Mouse (Mus musculus) heart, embryonic 15.5 days (tissue): ENCODE data around the gene Foxk2. TPM values are rescaled to one million over a fixed set of nuclear protein-coding genes. Genes with fewer than 3 reads are reported as not detected.
A peak's percentile ranks its signal among the peaks of the same experiment; 100 is the strongest.

Experiments
- ATAC-seq: fragments of 200-750 bp; cut with Nextera tagmentation; replicated peaks from 2 replicates; pipeline ENCODE4 v1.8.0; 2017; ENCODE audit warnings: low read depth, moderate TSS enrichment; ENCODE audit not compliant: insufficient number of reproducible peaks, insufficient read depth, low FRiP score
- H3K27ac ChIP-seq: fragments of 300-500 bp; sonication (generic); 2 replicates; pipeline ENCODE4 v1.5.1; 2015; ENCODE audit warnings: mild to moderate bottlenecking, inconsistent platforms
- H3K27me3 ChIP-seq: fragments of 300-500 bp; sonication (generic); 2 replicates; pipeline ENCODE4 v1.6.1; 2015; ENCODE audit warnings: inconsistent platforms
- H3K36me3 ChIP-seq: fragments of 300-500 bp; sonication (generic); 2 replicates; pipeline ENCODE4 v1.6.1; 2015; ENCODE audit warnings: mild to moderate bottlenecking, inconsistent platforms
- H3K4me1 ChIP-seq: fragments of 300-500 bp; sonication (generic); replicated peaks from 2 replicates; pipeline ENCODE4 v1.6.1; 2015; ENCODE audit warnings: inconsistent platforms
- H3K4me2 ChIP-seq: fragments of 300-500 bp; sonication (generic); 2 replicates; pipeline ENCODE4 v1.6.1; 2015; ENCODE audit warnings: inconsistent platforms, mild to moderate bottlenecking, moderate library complexity
- H3K4me3 ChIP-seq: fragments of 300-500 bp; sonication (generic); 2 replicates; pipeline ENCODE4 v1.5.1; 2015; ENCODE audit warnings: mild to moderate bottlenecking, inconsistent platforms
- H3K9ac ChIP-seq: fragments of 300-500 bp; sonication (generic); 2 replicates; pipeline ENCODE4 v1.6.1; 2015; ENCODE audit warnings: mild to moderate bottlenecking, inconsistent platforms
- H3K9me3 ChIP-seq: fragments of 300-500 bp; sonication (generic); replicated peaks from 2 replicates; pipeline ENCODE4 v1.6.1; 2016; ENCODE audit warnings: inconsistent platforms
- WGBS: fragments of 180-500 bp; shearing (Covaris S2); methylation state at CpG from one replicate; pipeline ENCODE4 v1.1.7; 2015; ENCODE audit warnings: mixed read lengths; 5-methylcytosine and 5-hydroxymethylcytosine counted together
- polyA plus RNA-seq: library from polyadenylated mRNA; unstranded; fragments of >200 nt; fragmentation: Nextera tagmentation; extraction: Ambion mirVana; gene quantifications from 2 replicates; pipeline ENCODE4 v1.2.1, GENCODE M21; 2015

Gene Foxk2
- polyA plus RNA-seq, 1 experiment from 2014 or later = 5.7 TPM

DNA sequence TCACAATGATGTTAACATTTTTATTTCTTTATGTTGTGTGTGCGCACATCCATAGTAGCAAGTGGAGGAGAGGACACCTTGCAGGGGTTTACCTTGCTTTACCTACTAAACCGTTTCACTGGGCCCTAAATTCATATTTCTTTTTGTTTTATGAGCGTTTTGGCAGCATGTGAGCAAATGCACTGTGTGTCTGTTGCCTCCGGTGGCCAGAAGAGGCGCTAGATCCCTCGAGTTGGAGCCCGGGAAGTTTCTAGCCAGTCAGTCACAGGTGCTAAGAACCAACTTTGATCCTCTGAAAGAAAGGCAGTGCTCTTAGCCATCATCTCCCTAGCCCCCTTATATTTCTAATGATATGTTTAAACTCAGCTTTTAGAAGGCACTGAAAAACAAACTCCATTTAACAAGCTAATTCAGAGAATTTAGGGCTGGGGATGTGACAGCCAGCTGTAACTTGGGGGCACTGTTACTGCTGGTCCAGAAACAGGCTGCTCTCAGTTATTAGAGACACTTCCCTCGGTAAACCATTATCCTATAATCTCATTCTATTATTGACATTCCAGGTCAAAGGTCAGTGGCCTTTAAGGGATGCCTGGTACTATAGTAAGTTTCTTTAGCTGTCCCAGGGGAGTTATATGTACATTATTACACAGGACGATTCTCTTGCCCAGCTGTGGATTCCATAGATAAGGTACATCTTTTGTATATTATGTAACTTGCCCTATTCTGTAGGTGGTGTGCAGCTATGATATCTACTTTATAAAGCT is 24.1 kb upstream of the Foxk2 start:
- H3K4me2 ChIP-seq = peak overlapping the region; percentile 64
- WGBS = 30% methylated on average over 9 of the region's 9 CpGs
- no peak overlapping the region for H3K9ac ChIP-seq
- H3K27ac ChIP-seq = peak overlapping the region; percentile 100
- no peak overlapping the region for H3K4me3 ChIP-seq
- no peak for ATAC-seq
- no peaks in the 10 kb centered on the region for H3K9me3 ChIP-seq
- peaks cover 43% of the 10 kb centered on the region for H3K4me1 ChIP-seq
- H3K36me3 ChIP-seq = 0 out of 2 replicates have a peak, but pooled peaks cover 12% of the 10 kb centered on the region
- no peaks in the 10 kb centered on the region for H3K27me3 ChIP-seq

DNA sequence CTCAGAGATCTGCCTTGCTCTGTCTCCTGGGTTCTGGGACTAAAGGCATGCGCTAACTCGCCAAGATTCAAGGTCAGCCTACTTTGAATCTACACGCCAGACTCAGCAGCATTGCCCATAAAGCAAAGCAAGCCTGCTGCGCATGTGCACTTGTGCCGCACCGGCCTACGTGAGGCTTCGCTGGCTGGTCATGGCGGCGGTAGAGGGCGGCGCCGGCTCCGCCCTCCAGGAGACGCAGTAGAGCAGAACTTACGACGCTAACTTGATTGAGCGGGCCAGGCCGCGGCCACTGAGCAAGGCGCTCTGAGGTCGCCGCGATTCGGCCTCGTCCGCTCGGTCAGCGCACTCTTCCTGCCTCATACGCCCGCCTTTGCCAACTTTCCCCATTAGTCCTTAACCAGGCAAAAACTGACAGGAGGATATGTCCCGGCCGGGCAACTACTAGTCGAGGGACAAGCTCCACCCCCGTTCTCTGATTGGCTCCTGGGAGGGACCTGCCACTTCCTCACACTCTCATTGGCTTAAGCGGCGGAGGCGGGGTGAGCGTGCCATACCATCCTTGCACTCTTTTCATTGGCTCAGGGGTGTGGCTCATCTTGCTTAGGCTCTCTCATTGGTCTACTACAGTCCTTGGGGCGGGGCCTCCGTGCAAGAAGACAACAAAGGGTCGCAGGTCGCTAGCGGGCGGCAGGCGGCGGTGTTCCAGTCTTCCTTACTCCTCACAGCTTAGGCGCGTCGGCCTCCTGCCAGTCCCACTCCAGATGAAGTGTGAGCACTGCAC is 23.0 kb upstream of the Foxk2 start, which contains the start of gene Narf:
Gene Narf (plus strand): TSS at position 690 of the 781 bp plus-strand sequence.
- ATAC-seq = peak; percentile 99

DNA sequence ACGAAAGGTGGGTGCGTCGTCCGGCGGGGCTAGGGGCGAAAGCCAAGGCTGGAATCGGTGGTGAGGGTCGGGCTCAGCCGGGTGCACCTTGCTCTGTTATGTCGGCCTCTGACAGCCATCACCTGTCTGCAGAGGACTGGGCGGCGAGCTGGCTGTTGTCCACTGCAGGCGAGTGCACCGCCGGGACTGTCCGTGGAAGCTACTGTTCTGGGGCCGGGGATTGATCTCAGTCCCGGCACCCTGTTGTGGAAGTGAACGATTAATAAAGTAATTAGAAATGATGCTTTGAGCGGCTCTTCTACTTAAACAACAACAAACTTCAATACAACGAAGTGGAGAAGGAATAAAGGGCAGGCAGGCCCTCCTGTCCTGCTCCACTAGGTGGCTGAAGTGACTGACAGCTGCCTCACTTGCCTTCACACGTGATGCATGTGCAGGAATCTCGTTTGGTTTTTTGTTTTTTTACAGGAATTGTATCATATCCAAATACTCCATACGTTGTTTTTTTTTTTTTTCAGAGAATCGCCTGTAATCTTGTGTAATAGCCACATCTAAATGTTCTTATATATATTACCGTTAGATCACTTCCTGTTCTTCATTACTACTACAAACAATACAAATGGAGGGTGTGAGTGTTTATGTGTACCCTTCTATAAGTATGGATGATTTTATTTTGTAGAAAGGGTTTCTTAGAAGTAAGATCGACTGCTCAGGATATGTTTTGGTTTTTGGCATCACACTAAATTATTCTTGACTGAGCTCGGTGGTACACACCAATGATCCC is 22.3 kb upstream of the Foxk2 start:
- H3K9ac ChIP-seq = peak overlapping the region; percentile 81
- H3K9me3 ChIP-seq = no peaks in the 10 kb centered on the region
- 3% methylated on average over 28 of the region's 28 CpGs for WGBS
- ATAC-seq = peak; percentile 35
- peaks cover 26% of the 10 kb centered on the region for H3K36me3 ChIP-seq
- peaks cover 34% of the 10 kb centered on the region for H3K4me1 ChIP-seq
- H3K27ac ChIP-seq = peak overlapping the region; percentile 100
- H3K4me3 ChIP-seq = peak overlapping the region; percentile 85
- H3K4me2 ChIP-seq = peak overlapping the region; percentile 63
- H3K27me3 ChIP-seq = no peaks in the 10 kb centered on the region

More for the DNA sequence above, 23.0 kb upstream of the Foxk2 start, which contains the start of gene Narf:
- under 1% methylated on average over 50 of the region's 50 CpGs for WGBS
- H3K4me3 ChIP-seq = peak within 1 kb of the TSS; percentile 85
- peak within 1 kb of the TSS; percentile 64 for H3K4me2 ChIP-seq
- peaks cover 19% of the 10 kb centered on the region for H3K36me3 ChIP-seq
- H3K27me3 ChIP-seq = no peaks in the 10 kb centered on the region
- H3K9me3 ChIP-seq = no peaks in the 10 kb centered on the region
- H3K9ac ChIP-seq = peak within 1 kb of the TSS; percentile 81
- peaks cover 38% of the 10 kb centered on the region for H3K4me1 ChIP-seq
- H3K27ac ChIP-seq = peak within 1 kb of the TSS; percentile 100

DNA sequence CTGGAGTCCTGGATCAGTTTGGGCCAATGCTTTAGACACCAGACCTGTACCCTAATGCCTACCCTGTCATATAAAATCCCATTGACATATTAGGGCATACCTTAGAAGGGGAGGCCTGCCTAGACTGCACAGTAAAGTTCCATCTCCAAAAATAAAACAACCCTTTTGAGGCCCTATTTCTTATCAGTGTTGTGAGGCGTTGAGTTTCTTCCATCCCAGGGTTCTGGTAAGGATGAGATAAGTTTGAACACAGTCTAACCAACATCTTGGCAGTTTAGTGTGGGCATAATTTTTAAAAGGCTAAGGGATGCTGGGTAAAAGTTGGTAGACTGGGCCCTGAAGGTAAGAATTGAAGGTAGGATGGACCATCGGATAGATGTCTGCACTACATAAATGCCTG is 20.1 kb upstream of the Foxk2 start:
- H3K9me3 ChIP-seq = no peaks in the 10 kb centered on the region
- H3K27me3 ChIP-seq = no peaks in the 10 kb centered on the region
- 66% methylated on average over 2 of the region's 2 CpGs for WGBS
- no peak for ATAC-seq
- H3K9ac ChIP-seq = no peak overlapping the region; the same call in 1 of the 2 replicates
- H3K27ac ChIP-seq = 0 out of 2 replicates have a peak overlapping the region, but pooled peaks have one; percentile 7
- H3K4me3 ChIP-seq = no peak overlapping the region
- H3K4me2 ChIP-seq = peak overlapping the region; percentile 16; the same call in 1 of the 2 replicates
- H3K36me3 ChIP-seq = peaks cover 46% of the 10 kb centered on the region
- peaks cover 30% of the 10 kb centered on the region for H3K4me1 ChIP-seq

DNA sequence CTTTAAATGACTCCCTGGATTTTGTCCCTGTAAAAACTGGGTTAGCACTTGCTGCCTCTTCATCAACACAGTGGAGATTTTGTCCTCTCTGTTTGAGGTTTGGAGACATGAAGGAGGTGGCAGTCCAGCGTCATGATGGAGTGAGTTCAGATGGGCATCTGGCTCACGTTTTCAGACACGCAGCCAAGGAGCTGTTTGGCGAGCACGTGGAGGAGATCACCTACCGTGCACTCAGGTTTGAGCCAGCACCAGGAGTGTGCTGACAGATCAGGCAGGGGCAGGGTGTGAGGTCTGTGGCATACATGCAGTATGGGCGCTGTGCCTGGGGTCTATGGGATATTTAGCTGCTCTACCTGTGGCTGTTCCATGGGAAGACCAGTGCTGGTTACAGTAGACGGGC is 9.6 kb upstream of the Foxk2 start:
- no peaks in the 10 kb centered on the region for H3K9me3 ChIP-seq
- H3K36me3 ChIP-seq = peaks cover 98% of the 10 kb centered on the region
- 76% methylated on average over 8 of the region's 8 CpGs for WGBS
- H3K9ac ChIP-seq = no peak overlapping the region
- H3K27ac ChIP-seq = no peak overlapping the region
- H3K4me1 ChIP-seq = no peaks in the 10 kb centered on the region
- no peak overlapping the region for H3K4me2 ChIP-seq
- ATAC-seq = no peak
- H3K27me3 ChIP-seq = no peaks in the 10 kb centered on the region
- H3K4me3 ChIP-seq = no peak overlapping the region

DNA sequence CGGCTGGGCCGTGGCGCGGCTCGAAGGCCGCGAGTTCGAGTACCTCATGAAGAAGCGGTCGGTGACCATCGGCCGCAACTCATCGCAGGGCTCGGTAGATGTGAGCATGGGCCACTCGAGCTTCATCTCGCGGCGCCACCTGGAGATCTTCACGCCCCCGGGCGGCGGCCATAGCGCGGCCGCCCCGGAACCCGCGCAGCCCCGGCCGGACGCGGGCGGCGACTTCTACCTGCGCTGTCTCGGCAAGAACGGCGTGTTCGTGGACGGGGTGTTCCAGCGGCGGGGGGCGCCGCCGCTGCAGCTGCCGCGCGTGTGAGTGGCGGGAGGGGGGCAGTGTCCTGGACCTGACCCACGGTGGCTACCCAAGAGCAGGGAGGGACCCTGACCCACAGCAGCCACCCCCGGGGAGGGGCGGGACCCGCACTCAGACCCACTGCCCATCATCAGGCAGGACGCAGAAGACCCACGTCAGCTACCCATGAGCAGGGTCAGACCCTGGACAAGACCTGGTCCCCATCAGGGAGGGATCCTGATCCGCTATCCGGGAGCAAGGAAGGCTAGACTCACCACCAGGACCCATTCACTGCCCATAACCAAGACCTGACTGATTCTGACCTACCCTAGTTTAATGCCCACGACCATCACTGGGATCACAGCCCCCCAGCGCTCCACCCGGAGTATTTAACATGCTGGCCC is 569 bp downstream of the Foxk2 start:
- H3K4me1 ChIP-seq = peaks cover 19% of the 10 kb centered on the region
- peaks cover 14% of the 10 kb centered on the region for H3K36me3 ChIP-seq
- H3K27me3 ChIP-seq = no peaks in the 10 kb centered on the region
- H3K27ac ChIP-seq = peak overlapping the region; percentile 78
- peak overlapping the region; percentile 98 for H3K9ac ChIP-seq
- H3K9me3 ChIP-seq = no peaks in the 10 kb centered on the region
- WGBS = under 1% methylated on average over 60 of the region's 60 CpGs
- ATAC-seq = peak; percentile 7; the same call in 1 of the 2 replicates
- peak overlapping the region; percentile 90 for H3K4me2 ChIP-seq
- H3K4me3 ChIP-seq = peak overlapping the region; percentile 98

DNA sequence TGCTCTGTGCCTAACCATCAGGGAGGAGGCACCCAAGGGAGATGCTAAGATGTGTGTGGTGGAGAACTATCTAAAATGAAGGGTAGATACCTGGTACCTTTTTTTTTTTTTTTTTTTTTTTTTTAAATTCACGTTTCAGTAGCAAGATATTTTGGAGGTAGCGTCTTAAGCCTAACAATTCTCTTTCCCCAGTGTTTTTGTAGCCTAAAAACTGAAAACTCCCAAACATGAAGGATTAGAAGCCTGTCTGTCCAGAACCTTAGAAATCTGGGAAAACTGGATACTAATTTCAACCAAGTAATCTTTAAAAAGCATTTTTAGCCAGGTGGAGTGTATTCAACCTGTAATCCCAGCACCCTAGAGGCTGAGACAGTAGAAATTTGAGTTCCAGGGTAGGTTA is 1.3 kb downstream of the Foxk2 start:
- WGBS = 34% methylated on average over 2 of the region's 2 CpGs
- Histone ChIP-seq H3K4me1 (peaks cover 19% of the 10 kb centered on the region), H3K27me3 (no peaks in the 10 kb centered on the region), H3K36me3 (peaks cover 7% of the 10 kb centered on the region; the same call in 1 of the 2 replicates), H3K27ac (no peak overlapping the region), H3K9me3 (no peaks in the 10 kb centered on the region), H3K4me3 (peak overlapping the region; percentile 98), H3K4me2 (peak overlapping the region; percentile 90), H3K9ac (peak overlapping the region; percentile 98)
- no peak for ATAC-seq

DNA sequence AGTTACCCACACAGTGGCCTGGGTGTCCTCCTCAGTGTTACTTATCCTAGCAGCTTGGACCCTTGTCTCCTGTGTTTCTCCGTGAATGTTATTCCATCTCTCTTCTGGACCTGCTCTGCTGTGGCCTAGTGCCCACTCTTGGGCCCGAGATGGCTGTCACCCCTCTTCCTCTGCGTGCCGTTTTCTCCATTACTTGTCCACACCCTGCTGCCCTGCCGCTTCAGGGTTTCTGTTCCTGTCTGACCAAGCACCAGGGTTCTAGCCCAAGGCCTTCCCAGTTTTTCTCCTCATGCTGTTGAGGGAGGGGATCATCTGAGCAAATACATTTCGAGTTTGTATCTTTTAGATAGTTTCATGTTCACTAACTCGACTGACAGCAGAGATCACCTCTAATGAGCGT is 17.7 kb downstream of the Foxk2 start:
- no peaks in the 10 kb centered on the region for H3K9me3 ChIP-seq
- 76% methylated on average over 8 of the region's 8 CpGs for WGBS

DNA sequence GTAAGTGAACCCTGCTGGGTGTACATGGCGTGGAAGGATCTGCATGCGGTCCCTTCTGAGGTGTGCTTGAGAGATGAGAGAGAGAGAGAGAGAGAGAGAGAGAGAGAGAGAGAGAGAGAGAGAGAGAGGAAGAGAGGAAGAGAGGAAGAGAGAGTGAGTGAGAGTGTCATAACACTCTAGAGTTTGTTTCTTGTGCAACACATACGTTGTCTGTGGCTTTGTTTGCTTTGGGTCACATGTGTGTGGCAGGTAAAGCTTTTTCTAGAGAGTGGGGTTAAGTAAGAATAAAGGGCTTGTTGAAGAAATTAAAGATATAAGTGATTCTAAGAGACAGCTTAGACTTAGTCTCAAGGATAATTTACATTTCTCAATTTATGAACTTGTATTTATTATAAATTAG is 18.2 kb downstream of the Foxk2 start:
- Histone ChIP-seq H3K4me1 (peaks cover 29% of the 10 kb centered on the region), H3K4me2 (no peak overlapping the region), H3K9me3 (no peaks in the 10 kb centered on the region), H3K36me3 (peaks cover 2% of the 10 kb centered on the region; the same call in 1 of the 2 replicates), H3K9ac (no peak overlapping the region), H3K27me3 (no peaks in the 10 kb centered on the region), H3K27ac (no peak overlapping the region), H3K4me3 (no peak overlapping the region)
- no peak for ATAC-seq
- WGBS = 76% methylated on average over 3 of the region's 3 CpGs

More for the DNA sequence above, 17.7 kb downstream of the Foxk2 start:
- Histone ChIP-seq H3K27me3 (no peaks in the 10 kb centered on the region), H3K27ac (no peak overlapping the region), H3K4me1 (peaks cover 24% of the 10 kb centered on the region), H3K4me3 (no peak overlapping the region), H3K4me2 (no peak overlapping the region), H3K36me3 (peaks cover 5% of the 10 kb centered on the region; the same call in 1 of the 2 replicates), H3K9ac (no peak overlapping the region)
- ATAC-seq = no peak

DNA sequence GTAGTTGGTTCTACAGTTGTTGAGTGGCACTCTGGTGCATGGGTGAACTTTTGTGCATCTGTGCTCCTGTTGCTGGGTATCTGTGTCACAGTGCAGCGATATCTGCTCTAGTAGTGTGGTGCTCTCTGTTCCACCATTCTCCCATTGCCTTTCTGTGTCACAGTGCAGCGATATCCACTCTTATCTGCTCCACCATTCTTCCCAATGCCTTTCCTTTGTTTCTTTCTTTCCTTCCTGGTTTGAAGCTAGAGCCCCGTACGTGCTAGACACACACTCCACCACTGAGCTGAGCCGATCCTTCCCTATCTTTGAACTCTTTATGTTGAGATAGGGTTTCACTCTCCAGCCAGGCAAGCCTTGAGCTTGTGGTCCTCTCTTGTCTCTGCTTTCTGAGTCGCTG is 23.1 kb downstream of the Foxk2 start:
- Histone ChIP-seq H3K4me3 (no peak overlapping the region), H3K9me3 (no peaks in the 10 kb centered on the region), H3K9ac (no peak overlapping the region), H3K4me1 (peaks cover 36% of the 10 kb centered on the region), H3K27ac (peak overlapping the region; percentile 62), H3K27me3 (no peaks in the 10 kb centered on the region), H3K4me2 (peak overlapping the region; percentile 29), H3K36me3 (peaks cover 21% of the 10 kb centered on the region)
- 29% methylated on average over 6 of the region's 6 CpGs for WGBS
- peak; percentile 68 for ATAC-seq
